Mouse (Mus musculus): Measurements from ENCODE around the gene Tmem183a.

GRCm38 (mm10) chr1:134365491-134365890, 3.7 kb upstream of the Tmem183a start:
- TF ChIP-seq CTCF (IDR thresholded peaks at IDR 0.05; ENCODE audit: borderline replicate concordance, control insufficient read depth, extremely low read depth, insufficient read depth, low read length, poor library complexity) (no peak), POLR2A (IDR thresholded peaks at IDR 0.05; ENCODE audit: control insufficient read depth, extremely low read depth, insufficient read depth, low read length, poor library complexity) (no peak)
